Mouse (Mus musculus) limb, embryonic 11.5 days (tissue): ENCODE results near the gene Itpr2. TPM values are rescaled to one million over a fixed set of nuclear protein-coding genes. Genes with fewer than 3 reads are reported as not detected.

Experiments
- ATAC-seq: fragments of 200-750 bp; cut with Nextera tagmentation; 2 replicates; pipeline ENCODE4 v1.8.0; 2017; ENCODE audit warnings: low read depth; ENCODE audit not compliant: insufficient number of reproducible peaks, low FRiP score, low TSS enrichment
- DNase-seq: peaks from one replicate; pipeline ENCODE4 v3.0.0-alpha.2; 2015; ENCODE audit warnings: low spot score
- H3K27ac ChIP-seq: fragments of 300-500 bp; sonication (generic); replicated peaks from 2 replicates; pipeline ENCODE4 v1.5.1; 2014; ENCODE audit warnings: low read depth, mild to moderate bottlenecking, low read length
- H3K27me3 ChIP-seq: fragments of 300-500 bp; sonication (generic); 2 replicates; pipeline ENCODE4 v1.6.1; 2014; ENCODE audit warnings: mild to moderate bottlenecking, low read length, mixed read lengths; ENCODE audit not compliant: control insufficient read depth, insufficient read depth
- H3K36me3 ChIP-seq: fragments of 300-500 bp; sonication (generic); 2 replicates; pipeline ENCODE4 v1.6.1; 2014; ENCODE audit warnings: mild to moderate bottlenecking, low read length, moderate library complexity, mixed read lengths; ENCODE audit not compliant: control insufficient read depth, insufficient read depth
- H3K4me1 ChIP-seq: fragments of 300-500 bp; sonication (generic); 2 replicates; pipeline ENCODE4 v1.6.1; 2014; ENCODE audit warnings: low read length, mixed read lengths; ENCODE audit not compliant: control insufficient read depth, insufficient read depth
- H3K4me2 ChIP-seq: fragments of 300-500 bp; sonication (generic); 2 replicates; pipeline ENCODE4 v1.6.1; 2014; ENCODE audit warnings: low read depth, mild to moderate bottlenecking, moderate library complexity; ENCODE audit not compliant: severe bottlenecking
- H3K4me3 ChIP-seq: fragments of 300-500 bp; sonication (generic); 2 replicates; pipeline ENCODE4 v1.5.1; 2014; ENCODE audit warnings: low read depth, low read length
- H3K9ac ChIP-seq: fragments of 300-500 bp; sonication (generic); 2 replicates; pipeline ENCODE4 v1.6.1; 2014; ENCODE audit warnings: mild to moderate bottlenecking, low read length
- H3K9me3 ChIP-seq: fragments of 300-500 bp; sonication (generic); 2 replicates; pipeline ENCODE4 v1.6.1; 2016; ENCODE audit warnings: low read length; ENCODE audit not compliant: control insufficient read depth
- WGBS: fragments of 180-500 bp; shearing (Covaris S2); extraction: QIAGEN DNeasy Blood & Tissue Kit; methylation state at CpG from one replicate; pipeline ENCODE4 v1.1.7; 2014; 5-methylcytosine and 5-hydroxymethylcytosine counted together
- polyA plus RNA-seq: library from polyadenylated mRNA; unstranded; fragments of >200 nt; fragmentation: Nextera tagmentation; extraction: Ambion mirVana; gene quantifications from 2 replicates; pipeline ENCODE4 v1.2.1, GENCODE M21; 2014

Gene Itpr2
- polyA plus RNA-seq, 1 experiment from 2014 or later: 5.7 TPM

- Histone ChIP-seq H3K4me2 (no peak overlapping the region), H3K36me3 (no peaks in the 10 kb centered on the region), H3K27me3 (no peaks in the 10 kb centered on the region), H3K27ac (no peak overlapping the region), H3K9me3 (no peaks in the 10 kb centered on the region), H3K4me1 (no peaks in the 10 kb centered on the region), H3K9ac (no peak overlapping the region), H3K4me3 (no peak overlapping the region)
- ATAC-seq (no peak), DNase-seq (no peak)
- 87% methylated on average over 2 of the region's 2 CpGs for WGBS
Measured at GRCm38 (mm10) chr6:146434217-146434616, 67.8 kb downstream of the Itpr2 start.

GRCm38 (mm10) chr6:146432218-146432865 is 69.7 kb downstream of the Itpr2 start:
- WGBS: 86% methylated on average over 8 of the region's 8 CpGs

GRCm38 (mm10) chr6:146431777-146432176 is 70.2 kb downstream of the Itpr2 start:
- Histone ChIP-seq H3K4me1 (no peaks in the 10 kb centered on the region), H3K36me3 (no peaks in the 10 kb centered on the region), H3K4me3 (no peak overlapping the region), H3K27me3 (no peaks in the 10 kb centered on the region), H3K9me3 (no peaks in the 10 kb centered on the region), H3K9ac (no peak overlapping the region), H3K27ac (no peak overlapping the region), H3K4me2 (no peak overlapping the region)
- DNase-seq (no peak), ATAC-seq (no peak)
- WGBS: 89% methylated on average over 7 of the region's 7 CpGs

More at GRCm38 (mm10) chr6:146432218-146432865, 69.7 kb downstream of the Itpr2 start:
- Histone ChIP-seq H3K36me3 (no peaks in the 10 kb centered on the region), H3K27ac (no peak overlapping the region), H3K4me1 (no peaks in the 10 kb centered on the region), H3K27me3 (no peaks in the 10 kb centered on the region), H3K9me3 (no peaks in the 10 kb centered on the region), H3K9ac (no peak overlapping the region), H3K4me3 (no peak overlapping the region), H3K4me2 (no peak overlapping the region)
- no peak for ATAC-seq
- no peak for DNase-seq

- DNase-seq: peak; percentile 56
- no peak overlapping the region for H3K4me3 ChIP-seq
- H3K4me2 ChIP-seq: no peak overlapping the region
- 56% methylated on average over 9 of the region's 9 CpGs for WGBS
- H3K9me3 ChIP-seq: no peaks in the 10 kb centered on the region
- H3K27ac ChIP-seq: no peak overlapping the region
- no peak overlapping the region for H3K9ac ChIP-seq
- ATAC-seq: no peak
- no peaks in the 10 kb centered on the region for H3K36me3 ChIP-seq
- no peaks in the 10 kb centered on the region for H3K4me1 ChIP-seq
- no peaks in the 10 kb centered on the region for H3K27me3 ChIP-seq
Measured at GRCm38 (mm10) chr6:146429694-146430380, 72.2 kb downstream of the Itpr2 start.

- no peaks in the 10 kb centered on the region for H3K4me1 ChIP-seq
- H3K4me3 ChIP-seq: no peak overlapping the region
- H3K9me3 ChIP-seq: no peaks in the 10 kb centered on the region; the same call in 1 of the 2 replicates
- no peaks in the 10 kb centered on the region for H3K36me3 ChIP-seq
- H3K9ac ChIP-seq: no peak overlapping the region
- no peaks in the 10 kb centered on the region for H3K27me3 ChIP-seq
- ATAC-seq (no peak), DNase-seq (no peak)
- no peak overlapping the region for H3K27ac ChIP-seq
- no peak overlapping the region for H3K4me2 ChIP-seq
- 80% methylated on average over 3 of the region's 3 CpGs for WGBS
Measured at GRCm38 (mm10) chr6:146424778-146425177, 77.2 kb downstream of the Itpr2 start.

GRCm38 (mm10) chr6:146424326-146424725 is 77.7 kb downstream of the Itpr2 start:
- WGBS: 86% methylated on average over 6 of the region's 6 CpGs
- Histone ChIP-seq H3K9ac (no peak overlapping the region), H3K4me1 (no peaks in the 10 kb centered on the region), H3K27me3 (no peaks in the 10 kb centered on the region), H3K9me3 (no peaks in the 10 kb centered on the region; the same call in 1 of the 2 replicates), H3K4me3 (no peak overlapping the region), H3K36me3 (no peaks in the 10 kb centered on the region), H3K4me2 (no peak overlapping the region), H3K27ac (no peak overlapping the region)
- DNase-seq (no peak), ATAC-seq (no peak)

- DNase-seq (no peak), ATAC-seq (no peak)
- Histone ChIP-seq H3K4me3 (no peak overlapping the region), H3K27ac (no peak overlapping the region), H3K27me3 (no peaks in the 10 kb centered on the region), H3K9ac (no peak overlapping the region), H3K4me2 (no peak overlapping the region), H3K4me1 (no peaks in the 10 kb centered on the region), H3K36me3 (no peaks in the 10 kb centered on the region), H3K9me3 (no peaks in the 10 kb centered on the region; the same call in 1 of the 2 replicates)
- WGBS: 68% methylated on average over 6 of the region's 6 CpGs
Measured at GRCm38 (mm10) chr6:146420718-146421117, 81.3 kb downstream of the Itpr2 start.

GRCm38 (mm10) chr6:146416461-146416860 is 85.6 kb downstream of the Itpr2 start:
- no peaks in the 10 kb centered on the region for H3K27me3 ChIP-seq
- peaks cover 4% of the 10 kb centered on the region for H3K4me1 ChIP-seq
- H3K4me3 ChIP-seq: no peak overlapping the region
- H3K27ac ChIP-seq: no peak overlapping the region
- no peak overlapping the region for H3K9ac ChIP-seq
- H3K4me2 ChIP-seq: no peak overlapping the region
- ATAC-seq (no peak), DNase-seq (no peak)
- H3K9me3 ChIP-seq: no peaks in the 10 kb centered on the region
- H3K36me3 ChIP-seq: no peaks in the 10 kb centered on the region
- WGBS: 86% methylated on average over 2 of the region's 2 CpGs
